Mouse (Mus musculus) heart, postnatal 0 days (tissue): ENCODE data around the gene Tpra1. TPM values are rescaled to one million over a fixed set of nuclear protein-coding genes. Genes with fewer than 3 reads are reported as not detected.

Source experiments
- ATAC-seq: fragments of 200-750 bp; cut with Nextera tagmentation; 2 replicates; pipeline ENCODE4 v1.8.0; 2017; ENCODE audit warnings: low read depth, moderate number of reproducible peaks, moderate library complexity; ENCODE audit not compliant: insufficient read depth
- DNase-seq: peaks from one replicate; pipeline ENCODE4 v3.0.0-alpha.2; 2016; ENCODE audit warnings: low spot score
- H3K27ac ChIP-seq: fragments of 300-500 bp; sonication (generic); 2 replicates; pipeline ENCODE4 v1.5.1; 2014; ENCODE audit warnings: low read depth, mild to moderate bottlenecking
- H3K27me3 ChIP-seq: fragments of 300-500 bp; sonication (generic); 2 replicates; pipeline ENCODE4 v1.6.1; 2014; ENCODE audit warnings: low read length, mixed read lengths; ENCODE audit not compliant: control insufficient read depth, insufficient read depth
- H3K36me3 ChIP-seq: fragments of 300-500 bp; sonication (generic); replicated peaks from 2 replicates; pipeline ENCODE4 v1.6.1; 2014; ENCODE audit warnings: low read length, mixed read lengths; ENCODE audit not compliant: control insufficient read depth, insufficient read depth
- H3K4me1 ChIP-seq: fragments of 300-500 bp; sonication (generic); 2 replicates; pipeline ENCODE4 v1.6.1; 2014; ENCODE audit warnings: antibody characterized with exemption; ENCODE audit not compliant: control insufficient read depth, insufficient read depth
- H3K4me2 ChIP-seq: fragments of 300-500 bp; sonication (generic); 2 replicates; pipeline ENCODE4 v1.6.1; 2014; ENCODE audit warnings: low read depth, mild to moderate bottlenecking, low read length, moderate library complexity
- H3K4me3 ChIP-seq: fragments of 300-500 bp; sonication (generic); 2 replicates; pipeline ENCODE4 v1.5.1; 2014; ENCODE audit warnings: low read depth, low read length
- H3K9ac ChIP-seq: fragments of 300-500 bp; sonication (generic); replicated peaks from 2 replicates; pipeline ENCODE4 v1.6.1; 2014; ENCODE audit warnings: low read depth, low read length, mixed read lengths
- H3K9me3 ChIP-seq: fragments of 300-500 bp; sonication (generic); replicated peaks from 2 replicates; pipeline ENCODE4 v1.6.1; 2016; ENCODE audit warnings: low read length; ENCODE audit not compliant: control insufficient read depth
- CTCF ChIP-seq: IDR thresholded peaks from 2 replicates; pipeline ENCODE4 v1.5.1; 2016; ENCODE audit warnings: antibody characterized with exemption, control low read depth, low read depth
- EP300 ChIP-seq: IDR thresholded peaks from 2 replicates; pipeline ENCODE4 v1.6.1; 2016; ENCODE audit warnings: antibody characterized with exemption, low read depth
- WGBS: fragments of 180-500 bp; shearing (Covaris S2); extraction: QIAGEN DNeasy Blood & Tissue Kit; methylation state at CpG from one replicate; pipeline ENCODE4 v1.1.7; 2014; 5-methylcytosine and 5-hydroxymethylcytosine counted together
- polyA plus RNA-seq: library from polyadenylated mRNA; unstranded; fragments of >200 nt; fragmentation: Nextera tagmentation; extraction: Ambion mirVana; gene quantifications from 2 replicates; pipeline ENCODE4 v1.2.1, GENCODE M21; 2015
- total RNA-seq: library from RNA; depleted of rRNA; stranded (reverse); fragments of >200 nt; gene quantifications from 2 replicates; pipeline ENCODE4 v1.2.3, GENCODE M21; 2014; ENCODE audit warnings: low replicate concordance

The Tpra1 gene
- total and polyA plus RNA-seq, 2 experiments from 2014 or later = 39.1 to 131 TPM

DNA sequence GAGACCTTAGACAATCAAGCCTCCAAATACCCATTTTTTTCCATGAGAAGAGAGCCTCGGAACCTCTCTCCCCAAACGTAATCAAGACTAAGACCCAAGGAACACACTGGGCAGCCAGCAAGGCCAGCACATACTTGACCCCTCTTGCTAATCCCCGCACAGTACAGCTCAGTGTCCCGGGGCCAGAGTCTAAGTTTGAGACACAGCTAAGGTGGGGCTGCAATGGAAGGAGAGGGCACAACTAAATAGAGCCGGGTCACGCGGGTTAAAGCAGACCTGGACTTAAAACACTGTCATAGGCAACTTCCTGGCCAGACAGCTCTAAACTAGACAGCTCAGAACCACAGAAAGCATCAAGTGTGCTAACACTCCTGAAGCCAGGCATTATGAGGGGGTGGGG lies 11.2 kb upstream of the Tpra1 start:
- DNase-seq (no peak), ATAC-seq (no peak)
- TF ChIP-seq EP300 = no peak
- no peak for TF ChIP-seq CTCF
- Histone ChIP-seq H3K4me2 (no peak overlapping the region), H3K9ac (no peak overlapping the region), H3K36me3 (peaks cover 79% of the 10 kb centered on the region), H3K27ac (no peak overlapping the region), H3K4me1 (no peaks in the 10 kb centered on the region), H3K27me3 (no peaks in the 10 kb centered on the region), H3K9me3 (no peaks in the 10 kb centered on the region), H3K4me3 (no peak overlapping the region)
- 86% methylated on average over 7 of the region's 7 CpGs for WGBS

GRCm38 (mm10) chr6:88893559-88893958 lies 8.5 kb upstream of the Tpra1 start:
- ATAC-seq = no peak
- no peak overlapping the region for H3K27ac ChIP-seq
- 0 out of 2 replicates have a peak, but pooled peaks cover 4% of the 10 kb centered on the region for H3K4me1 ChIP-seq
- WGBS = 52% methylated on average over 5 of the region's 5 CpGs
- H3K9me3 ChIP-seq = no peaks in the 10 kb centered on the region
- no peak overlapping the region for H3K4me3 ChIP-seq
- no peaks in the 10 kb centered on the region for H3K27me3 ChIP-seq
- no peak for TF ChIP-seq EP300
- TF ChIP-seq CTCF = peak; percentile 86
- H3K36me3 ChIP-seq = peaks cover 54% of the 10 kb centered on the region
- peak; percentile 51 for DNase-seq
- no peak overlapping the region for H3K9ac ChIP-seq
- H3K4me2 ChIP-seq = no peak overlapping the region

GRCm38 (mm10) chr6:88895943-88896342 lies 6.1 kb upstream of the Tpra1 start:
- 76% methylated on average over 6 of the region's 6 CpGs for WGBS
- Histone ChIP-seq H3K36me3 (peaks cover 30% of the 10 kb centered on the region), H3K9ac (no peak overlapping the region), H3K4me3 (no peak overlapping the region), H3K9me3 (no peaks in the 10 kb centered on the region), H3K4me1 (peaks cover 4% of the 10 kb centered on the region; the same call in 1 of the 2 replicates), H3K27ac (no peak overlapping the region), H3K4me2 (no peak overlapping the region), H3K27me3 (no peaks in the 10 kb centered on the region)
- no peak for TF ChIP-seq EP300
- TF ChIP-seq CTCF = no peak
- ATAC-seq (no peak), DNase-seq (no peak)

DNA sequence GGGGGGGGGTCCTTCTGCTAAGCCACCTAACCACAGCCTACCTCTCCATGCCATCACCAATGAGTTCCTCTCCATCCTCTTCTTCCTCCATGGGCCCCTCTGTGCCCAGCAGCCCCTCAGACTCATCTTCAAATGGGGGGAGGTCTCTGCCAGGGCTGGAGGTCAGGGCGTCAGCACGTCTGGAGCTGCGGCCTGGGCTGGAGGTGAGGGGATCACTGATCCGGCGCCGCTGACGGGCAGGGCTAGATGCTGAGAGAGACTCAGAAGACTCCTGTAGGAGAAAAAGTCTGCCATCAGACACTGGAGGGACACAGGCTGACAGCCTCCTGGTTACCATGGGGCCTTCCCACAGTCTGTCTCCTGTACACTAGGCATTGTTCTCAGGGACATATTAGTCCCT lies 4.8 kb upstream of the Tpra1 start:
- Histone ChIP-seq H3K4me1 (peaks cover 11% of the 10 kb centered on the region; the same call in 1 of the 2 replicates), H3K9me3 (no peaks in the 10 kb centered on the region), H3K4me2 (peak overlapping the region; percentile 85; the same call in 1 of the 2 replicates), H3K27me3 (no peaks in the 10 kb centered on the region), H3K4me3 (no peak overlapping the region), H3K27ac (no peak overlapping the region), H3K9ac (no peak overlapping the region), H3K36me3 (peaks cover 17% of the 10 kb centered on the region)
- TF ChIP-seq CTCF = no peak
- TF ChIP-seq EP300 = no peak
- ATAC-seq (no peak), DNase-seq (no peak)
- WGBS = 50% methylated on average over 7 of the region's 7 CpGs

GRCm38 (mm10) chr6:88898534-88899048 lies 3.5 kb upstream of the Tpra1 start, which contains the start of gene Mcm2:
Gene Mcm2, minus strand, starts transcription at chr6:88898780.
- Histone ChIP-seq H3K4me2 (peak within 1 kb of the TSS; percentile 85), H3K9ac (peak within 1 kb of the TSS; percentile 58), H3K27ac (peak within 1 kb of the TSS; percentile 63), H3K4me1 (peaks cover 19% of the 10 kb centered on the region), H3K27me3 (no peaks in the 10 kb centered on the region), H3K4me3 (peak within 1 kb of the TSS; percentile 65), H3K9me3 (no peaks in the 10 kb centered on the region), H3K36me3 (peaks cover 6% of the 10 kb centered on the region; the same call in 1 of the 2 replicates)
- 0% methylated on average over 33 of the region's 33 CpGs for WGBS
- ATAC-seq (peak; percentile 83), DNase-seq (peak; percentile 96)
- TF ChIP-seq EP300 (no peak), CTCF (no peak)

DNA sequence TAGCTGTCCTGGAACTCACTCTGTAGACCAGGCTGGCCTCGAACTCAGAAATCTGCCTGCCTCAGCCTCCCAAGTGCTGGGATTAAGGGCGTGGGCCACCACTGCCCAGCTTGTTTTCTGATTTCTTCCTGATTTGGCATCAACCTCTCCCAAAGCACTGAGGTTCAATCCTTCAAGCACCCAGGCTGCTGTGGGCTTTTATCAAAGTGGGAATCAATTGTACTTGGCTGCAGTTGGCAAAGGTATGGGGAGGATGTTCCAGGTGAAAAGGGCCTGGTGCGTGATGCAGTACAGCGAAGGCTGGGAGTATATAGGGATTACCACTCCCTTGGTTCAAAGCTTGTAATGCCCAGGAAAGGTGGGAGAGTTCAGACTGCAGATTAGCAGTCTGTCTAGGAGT lies 3.0 kb upstream of the Tpra1 start:
- Histone ChIP-seq H3K9ac (no peak overlapping the region), H3K27ac (no peak overlapping the region), H3K4me2 (peak overlapping the region; percentile 85), H3K36me3 (peaks cover 6% of the 10 kb centered on the region; the same call in 1 of the 2 replicates), H3K9me3 (no peaks in the 10 kb centered on the region), H3K4me3 (peak overlapping the region; percentile 65; the same call in 1 of the 2 replicates), H3K4me1 (peaks cover 24% of the 10 kb centered on the region), H3K27me3 (no peaks in the 10 kb centered on the region)
- TF ChIP-seq CTCF = no peak
- ATAC-seq (no peak), DNase-seq (no peak)
- WGBS = 58% methylated on average over 4 of the region's 4 CpGs
